Mouse (Mus musculus) adrenal gland, adult 8-10 months (tissue): ENCODE measurements at regions not wholly inside any gene's neighbourhood (a gene's known extent, or its start where the extent isn't known, plus 50 kb on each side); places are given as distances from the start of the nearest gene placed in this dataset.
"Not testable (repeated sequence)": the region's sequence is repeated elsewhere in the genome, so short reads cannot be mapped to it uniquely, and the experiment has no call there.

Experiments
- DNase-seq: peaks from one replicate; pipeline ENCODE4 v3.0.0; 2022

DNA sequence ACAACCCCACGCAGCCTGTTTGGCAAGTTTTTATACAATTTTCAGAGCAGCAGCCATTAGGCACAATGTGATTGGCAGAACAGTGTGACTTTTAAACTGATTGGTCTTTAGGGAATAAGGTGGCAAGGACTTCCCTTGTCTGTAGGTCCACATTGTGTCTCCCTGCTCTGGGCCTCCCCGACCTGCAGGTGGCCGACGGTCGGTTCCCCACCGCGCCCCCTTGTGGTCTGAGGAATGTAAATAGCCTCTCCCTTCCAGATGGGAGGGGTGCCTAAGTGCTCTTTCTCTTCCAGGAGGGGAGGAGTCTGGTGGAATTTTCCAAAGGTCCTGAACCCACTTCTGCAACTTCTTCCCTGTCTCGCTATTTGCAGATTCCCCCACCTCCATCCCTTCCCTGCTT, 52.5 kb upstream of the Prr5 start:
- not testable (repeated sequence) for DNase-seq

DNA sequence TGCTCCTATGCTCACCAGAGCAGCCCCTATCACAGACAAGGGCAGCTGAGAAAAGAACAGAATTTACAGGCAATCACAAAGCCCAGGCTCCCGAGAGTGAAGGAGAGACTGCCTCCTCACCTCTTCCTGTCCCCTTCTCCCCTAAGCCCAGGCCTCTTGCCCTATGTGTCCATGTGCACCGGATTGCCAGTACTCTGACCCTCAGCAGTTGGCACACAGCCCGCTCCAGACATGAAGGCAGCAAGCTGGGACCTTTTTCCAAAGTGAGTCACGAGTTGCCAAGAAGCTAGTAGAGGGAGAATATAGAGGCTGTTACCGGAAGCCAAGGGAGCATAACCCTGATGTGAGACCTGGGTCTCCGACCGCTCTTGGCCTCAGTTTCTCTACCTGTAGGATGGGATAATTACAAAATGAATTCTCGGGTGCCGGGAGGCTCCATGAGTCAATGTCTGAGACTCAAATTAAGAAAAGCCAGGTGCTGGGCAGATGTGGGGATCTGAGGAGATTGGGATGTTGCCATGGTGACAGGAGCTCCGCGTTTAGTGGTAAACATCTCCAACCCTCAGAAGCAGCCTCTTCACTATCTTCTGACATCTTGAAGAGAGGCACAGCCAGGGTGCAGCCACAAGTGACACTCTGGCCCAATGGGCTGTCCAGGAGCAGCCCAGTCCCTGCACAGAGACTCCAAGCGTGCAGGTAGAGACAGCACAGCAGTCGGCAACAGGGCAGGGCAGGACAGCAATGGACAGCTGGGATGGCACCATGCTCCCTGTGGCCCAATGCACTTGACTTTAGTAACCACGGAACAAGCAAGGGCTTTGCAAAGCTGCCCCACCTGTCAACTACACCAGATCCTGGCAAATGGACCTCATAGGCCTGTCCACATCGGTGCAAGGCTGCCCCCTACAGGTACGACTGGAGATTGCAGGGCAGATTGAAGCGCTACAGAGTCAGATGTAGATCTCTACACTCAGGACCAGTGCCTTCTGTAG, 55.6 kb upstream of the Prr5 start:
- DNase-seq = peak; percentile 79

DNA sequence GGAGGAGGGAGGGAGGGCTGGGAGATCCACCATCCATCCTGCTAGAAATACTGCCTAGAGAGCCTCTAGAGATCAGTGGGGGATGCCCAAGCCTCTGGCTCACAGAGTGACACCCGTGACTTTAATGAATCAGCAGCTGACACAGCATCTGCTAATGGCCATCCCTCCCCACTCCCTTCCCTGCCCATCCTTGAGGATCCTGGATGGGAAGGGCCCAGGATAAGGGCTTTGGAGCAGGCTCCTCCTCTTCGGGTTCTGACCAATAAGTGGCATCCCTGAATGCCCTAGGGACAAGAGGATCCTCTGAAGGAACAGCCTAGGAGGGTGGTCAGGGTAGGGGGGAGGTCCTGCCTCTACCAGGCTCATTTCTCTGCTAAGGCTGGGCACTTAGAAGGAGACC, 55.3 kb upstream of the Rtl6 start:
- DNase-seq = no peak

GRCm38 (mm10) chr15:84609825-84610442, 52.3 kb upstream of the Rtl6 start:
- no peak for DNase-seq

DNA sequence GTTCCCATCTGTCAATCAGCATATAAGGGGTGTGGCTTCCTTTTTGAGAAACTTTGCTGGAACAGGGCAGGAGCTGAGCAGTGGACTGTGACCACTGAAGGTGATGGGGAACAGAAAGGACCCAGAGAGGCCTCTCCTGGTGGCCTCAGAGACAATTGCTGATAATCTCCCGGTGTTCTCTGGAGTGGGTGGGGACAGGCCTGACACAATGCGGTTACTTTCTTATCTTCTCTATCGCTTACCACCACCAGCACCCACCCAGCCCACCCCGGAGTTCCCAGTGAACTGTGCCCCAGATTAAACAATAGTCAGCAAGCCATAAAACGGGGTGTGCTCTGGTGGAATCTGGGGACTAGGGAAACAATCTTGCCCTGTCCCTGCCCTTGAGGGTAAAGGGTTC, 51.4 kb upstream of the Rtl6 start:
- DNase-seq = no peak
